Mouse (Mus musculus) heart, embryonic 14.5 days (tissue): ENCODE measurements at regions not wholly inside any gene's neighbourhood (a gene's known extent, or its start where the extent isn't known, plus 50 kb on each side); places are given as distances from the start of the nearest gene placed in this dataset.

Experiments
- ATAC-seq: fragments of 200-750 bp; cut with Nextera tagmentation; 2 replicates; pipeline ENCODE4 v1.8.0; 2017; ENCODE audit warnings: low read depth, moderate TSS enrichment; ENCODE audit not compliant: insufficient number of reproducible peaks, insufficient read depth, low FRiP score
- H3K27ac ChIP-seq, 2 experiments: fragments of 200-500 bp in 1 of 2; fragments of 300-500 bp in 1 of 2; sonication (generic) in 1 of 2; replicated peaks in 1 of 2; 2 replicates each; pipeline ENCODE4 v1.5.1; 2012 to 2014; ENCODE audit warnings: low read depth in 2 of 2, low read length in 2 of 2, control low read depth in 1 of 2, mild to moderate bottlenecking in 1 of 2, mixed read lengths in 1 of 2; ENCODE audit not compliant: control insufficient read depth in 1 of 2, insufficient read depth in 1 of 2
- H3K27me3 ChIP-seq: fragments of 300-500 bp; sonication (generic); 2 replicates; pipeline ENCODE4 v1.6.1; 2014; ENCODE audit warnings: mild to moderate bottlenecking, low read length, control low read depth; ENCODE audit not compliant: control insufficient read depth, insufficient read depth
- H3K36me3 ChIP-seq: fragments of 300-500 bp; sonication (generic); 2 replicates; pipeline ENCODE4 v1.6.1; 2014; ENCODE audit warnings: mild to moderate bottlenecking, control low read depth, low read length, mixed read lengths; ENCODE audit not compliant: control insufficient read depth, insufficient read depth
- H3K4me1 ChIP-seq, 2 experiments: fragments of 200-500 bp in 1 of 2; fragments of 300-500 bp in 1 of 2; sonication (generic) in 1 of 2; 2 replicates each; pipeline ENCODE4 v1.6.1; 2012 to 2014; ENCODE audit warnings: low read length in 2 of 2, control low read depth in 1 of 2, mixed read lengths in 1 of 2; ENCODE audit not compliant: control insufficient read depth in 2 of 2, insufficient read depth in 2 of 2
- H3K4me2 ChIP-seq: fragments of 300-500 bp; sonication (generic); 2 replicates; pipeline ENCODE4 v1.6.1; 2014; ENCODE audit warnings: mild to moderate bottlenecking, low read length
- H3K4me3 ChIP-seq, 2 experiments: fragments of 200-500 bp in 1 of 2; fragments of 300-500 bp in 1 of 2; sonication (generic) in 1 of 2; 2 replicates each; pipeline ENCODE4 v1.5.1; 2012 to 2014; ENCODE audit warnings: low read length in 2 of 2, mild to moderate bottlenecking in 2 of 2, control low read depth in 1 of 2, low read depth in 1 of 2, moderate library complexity in 1 of 2; ENCODE audit not compliant: control insufficient read depth in 1 of 2, insufficient read depth in 1 of 2
- H3K9ac ChIP-seq: fragments of 300-500 bp; sonication (generic); 2 replicates; pipeline ENCODE4 v1.6.1; 2014; ENCODE audit warnings: mild to moderate bottlenecking, low read length
- H3K9me3 ChIP-seq: fragments of 300-500 bp; sonication (generic); 2 replicates; pipeline ENCODE4 v1.6.1; 2016; ENCODE audit warnings: low read length, control low read depth; ENCODE audit not compliant: control insufficient read depth
- WGBS: fragments of 180-500 bp; shearing (Covaris S2); extraction: QIAGEN DNeasy Blood & Tissue Kit; methylation state at CpG from one replicate; pipeline ENCODE4 v1.1.7; 2014; 5-methylcytosine and 5-hydroxymethylcytosine counted together

DNA sequence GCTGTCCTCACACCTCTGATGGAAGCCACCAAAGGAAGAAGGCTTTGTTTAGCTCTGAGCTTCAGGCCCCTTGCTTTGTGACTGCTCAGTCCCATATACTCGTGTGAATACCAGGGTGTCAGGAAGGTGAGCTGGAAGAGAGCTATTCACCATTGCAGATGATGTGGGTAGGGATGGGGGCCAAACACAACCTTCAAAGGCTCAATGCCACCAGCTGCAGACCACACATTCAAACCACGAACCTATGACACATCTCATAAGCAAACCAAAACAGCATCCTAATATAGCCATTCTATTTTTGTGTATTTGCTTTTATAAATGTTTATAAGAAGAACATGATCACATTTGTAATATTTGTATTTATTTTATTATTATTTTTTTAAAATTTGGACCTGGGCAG, 183.3 kb upstream of the Irx5 start:
- H3K4me2 ChIP-seq = no peak overlapping the region
- H3K27me3 ChIP-seq = no peaks in the 10 kb centered on the region
- H3K9ac ChIP-seq = no peak overlapping the region
- no peaks in the 10 kb centered on the region for H3K9me3 ChIP-seq
- no peaks in the 10 kb centered on the region for H3K36me3 ChIP-seq
- no peak for ATAC-seq
- H3K4me1 ChIP-seq = no peaks in the 10 kb centered on the region
- H3K4me3 ChIP-seq = no peak overlapping the region
- 69% methylated on average over 2 of the region's 2 CpGs for WGBS
- no peak overlapping the region for H3K27ac ChIP-seq

DNA sequence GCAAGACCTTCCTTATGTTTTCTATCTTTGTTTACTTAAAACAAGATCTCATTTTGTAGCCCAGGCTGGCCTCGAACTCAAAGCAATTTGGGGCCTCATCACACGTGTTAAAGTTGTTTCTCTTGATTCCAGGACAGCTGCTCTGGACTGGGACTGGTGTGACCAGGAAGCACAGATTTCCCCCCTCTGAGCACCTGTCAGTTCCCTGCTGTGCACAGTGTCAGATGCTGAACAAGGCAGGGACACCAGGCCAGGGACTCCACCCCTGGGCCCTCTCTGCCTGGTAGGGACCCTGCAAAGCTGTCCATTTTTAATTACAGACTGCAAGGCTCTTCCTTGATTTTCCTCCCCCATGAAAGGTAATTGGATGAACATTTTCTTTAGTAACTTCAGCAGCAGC, 185.8 kb upstream of the Irx5 start:
- H3K4me3 ChIP-seq = no peak overlapping the region
- H3K4me1 ChIP-seq = 0 out of 4 replicates have a peak, but pooled peaks cover 0 to 2% of the 10 kb centered on the region in 2 experiments
- no peak overlapping the region for H3K4me2 ChIP-seq
- no peak for ATAC-seq
- no peaks in the 10 kb centered on the region for H3K36me3 ChIP-seq
- no peaks in the 10 kb centered on the region for H3K27me3 ChIP-seq
- no peak overlapping the region for H3K27ac ChIP-seq
- H3K9ac ChIP-seq = no peak overlapping the region
- no peaks in the 10 kb centered on the region for H3K9me3 ChIP-seq
- 61% methylated on average over 2 of the region's 2 CpGs for WGBS

DNA sequence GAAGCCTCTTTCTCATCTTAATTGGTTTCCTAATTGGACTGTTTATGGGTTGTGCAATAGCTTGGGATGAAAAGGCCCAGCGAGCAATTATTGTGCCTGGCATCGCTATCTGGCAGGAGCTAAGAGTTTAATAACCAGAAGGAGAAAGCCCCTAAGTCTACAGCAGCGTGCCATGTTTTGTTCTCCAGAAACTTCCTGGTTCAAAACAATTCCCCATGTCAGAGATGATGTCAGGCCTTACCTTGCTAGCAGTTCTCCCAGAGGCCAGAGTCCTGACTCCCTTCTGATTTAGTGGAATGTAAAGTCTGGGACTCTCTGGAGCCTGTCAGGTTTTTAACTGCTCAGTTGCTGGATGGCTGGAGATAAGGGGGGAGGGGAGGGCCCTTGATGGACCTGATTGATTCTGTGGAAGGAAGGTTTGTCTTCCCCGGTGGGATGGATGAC, 190.1 kb upstream of the Irx5 start:
- H3K4me1 ChIP-seq = 0 out of 4 replicates have a peak, but pooled peaks cover 0 to 2% of the 10 kb centered on the region in 2 experiments
- no peak overlapping the region for H3K9ac ChIP-seq
- 49% methylated on average over 4 of the region's 4 CpGs for WGBS
- no peaks in the 10 kb centered on the region for H3K36me3 ChIP-seq
- H3K4me2 ChIP-seq = no peak overlapping the region
- no peaks in the 10 kb centered on the region for H3K9me3 ChIP-seq
- no peaks in the 10 kb centered on the region for H3K27me3 ChIP-seq
- H3K4me3 ChIP-seq = no peak overlapping the region
- H3K27ac ChIP-seq = no peak overlapping the region
- ATAC-seq = no peak

DNA sequence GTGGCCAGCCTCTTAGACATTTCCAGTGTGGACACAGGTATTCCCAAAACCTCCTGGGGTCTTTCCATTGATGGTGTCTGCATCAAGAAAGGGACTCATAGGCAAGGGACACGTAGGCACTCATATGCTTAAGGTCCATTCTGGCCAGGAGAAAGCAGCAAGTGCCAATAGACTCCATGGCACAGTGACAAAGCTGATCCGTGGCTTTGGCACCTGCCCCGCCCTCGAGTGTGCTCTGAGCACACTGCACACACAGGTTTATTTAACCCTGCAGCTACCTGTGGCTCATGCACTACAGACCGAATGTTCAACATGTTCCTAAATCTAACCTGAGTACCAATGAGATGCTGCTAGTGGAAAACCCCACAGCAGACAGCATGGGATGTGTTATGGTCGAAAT, 192.1 kb upstream of the Irx5 start:
- 83% methylated on average over 6 of the region's 6 CpGs for WGBS
- H3K27ac ChIP-seq = no peak overlapping the region
- no peaks in the 10 kb centered on the region for H3K9me3 ChIP-seq
- H3K36me3 ChIP-seq = no peaks in the 10 kb centered on the region
- no peak for ATAC-seq
- no peak overlapping the region for H3K9ac ChIP-seq
- H3K4me3 ChIP-seq = no peak overlapping the region
- H3K27me3 ChIP-seq = no peaks in the 10 kb centered on the region
- 0 out of 4 replicates have a peak, but pooled peaks cover 0 to 2% of the 10 kb centered on the region in 2 experiments for H3K4me1 ChIP-seq
- H3K4me2 ChIP-seq = no peak overlapping the region

DNA sequence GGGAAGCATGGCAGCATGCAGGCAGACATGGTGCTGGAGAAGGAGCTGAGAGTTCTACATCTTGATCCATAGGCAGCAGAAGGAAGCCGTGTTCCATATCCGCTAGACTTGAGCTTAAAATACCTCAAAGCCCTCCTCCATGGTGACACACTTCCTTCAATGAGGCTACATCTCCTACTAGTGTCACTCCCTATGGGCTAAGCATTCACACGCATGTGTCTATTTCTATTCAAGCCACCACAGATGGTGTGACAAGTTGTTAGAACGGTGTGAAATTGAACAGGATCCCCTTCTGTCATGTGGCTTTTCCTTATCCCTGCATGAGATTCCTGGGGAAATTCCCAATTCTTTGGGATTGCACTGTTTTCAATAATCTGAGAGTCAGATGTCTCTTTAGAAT, 192.9 kb upstream of the Irx5 start:
- no peaks in the 10 kb centered on the region for H3K27me3 ChIP-seq
- H3K36me3 ChIP-seq = no peaks in the 10 kb centered on the region
- H3K4me2 ChIP-seq = no peak overlapping the region
- H3K4me3 ChIP-seq = no peak overlapping the region
- H3K9ac ChIP-seq = no peak overlapping the region
- no peaks in the 10 kb centered on the region for H3K9me3 ChIP-seq
- H3K27ac ChIP-seq = no peak overlapping the region
- H3K4me1 ChIP-seq = 0 out of 4 replicates have a peak, but pooled peaks cover 0 to 2% of the 10 kb centered on the region in 2 experiments
- no peak for ATAC-seq
- 90% methylated on average over 4 of the region's 4 CpGs for WGBS

DNA sequence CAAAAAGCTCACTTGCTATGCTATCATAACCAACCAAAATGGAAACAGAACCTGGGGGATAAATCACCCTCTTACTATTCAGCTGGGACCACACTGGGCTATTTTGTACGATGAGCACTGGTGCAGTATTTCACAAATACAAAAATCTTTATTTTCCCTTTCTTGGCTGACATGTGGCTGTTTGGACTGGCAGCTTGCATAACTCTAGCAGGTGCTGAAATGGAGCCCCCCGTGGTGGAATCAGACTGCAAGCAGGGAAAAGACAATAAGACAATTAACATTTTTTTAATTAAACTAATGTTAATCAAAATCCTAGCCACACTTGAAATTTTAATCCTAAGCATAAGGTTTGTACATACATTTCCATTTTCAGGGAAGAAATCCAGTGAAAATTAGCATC, 196.4 kb upstream of the Irx5 start:
- no peak for ATAC-seq
- Histone ChIP-seq H3K4me3 (no peak overlapping the region), H3K36me3 (no peaks in the 10 kb centered on the region), H3K27me3 (no peaks in the 10 kb centered on the region), H3K9me3 (no peaks in the 10 kb centered on the region), H3K4me1 (peaks cover 0 to 2% of the 10 kb centered on the region in 2 experiments; a peak in 1 of 4 replicates), H3K4me2 (no peak overlapping the region), H3K9ac (no peak overlapping the region), H3K27ac (no peak overlapping the region)
- 67% methylated on average over 2 of the region's 2 CpGs for WGBS

DNA sequence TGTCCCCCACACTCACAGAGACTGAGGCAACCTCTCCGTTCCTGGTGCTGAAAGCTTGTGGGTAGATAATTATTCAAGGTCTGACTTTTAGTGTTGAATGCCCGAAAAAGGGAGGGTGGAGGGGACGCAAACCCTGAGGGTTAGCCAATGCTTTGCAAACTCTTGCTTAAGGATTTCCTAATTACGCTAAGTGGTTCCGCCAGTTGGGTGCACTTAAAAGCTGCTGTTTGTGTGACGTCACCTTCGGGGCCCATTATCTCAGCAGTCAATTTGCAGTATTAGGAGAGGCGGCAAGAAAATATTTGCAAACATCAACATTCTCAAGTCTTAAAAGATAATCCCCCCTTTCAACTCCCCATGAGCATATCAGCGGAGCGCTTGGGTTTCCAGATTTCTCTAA, 199.2 kb upstream of the Irx5 start:
- ATAC-seq = no peak
- H3K4me3 ChIP-seq = no peak overlapping the region
- WGBS = 26% methylated on average over 10 of the region's 10 CpGs
- H3K4me2 ChIP-seq = no peak overlapping the region
- H3K9me3 ChIP-seq = no peaks in the 10 kb centered on the region
- no peaks in the 10 kb centered on the region for H3K27me3 ChIP-seq
- H3K36me3 ChIP-seq = no peaks in the 10 kb centered on the region
- no peak overlapping the region for H3K27ac ChIP-seq
- no peak overlapping the region for H3K9ac ChIP-seq
- peaks cover 0 to 2% of the 10 kb centered on the region in 2 experiments; a peak in 1 of 4 replicates for H3K4me1 ChIP-seq

DNA sequence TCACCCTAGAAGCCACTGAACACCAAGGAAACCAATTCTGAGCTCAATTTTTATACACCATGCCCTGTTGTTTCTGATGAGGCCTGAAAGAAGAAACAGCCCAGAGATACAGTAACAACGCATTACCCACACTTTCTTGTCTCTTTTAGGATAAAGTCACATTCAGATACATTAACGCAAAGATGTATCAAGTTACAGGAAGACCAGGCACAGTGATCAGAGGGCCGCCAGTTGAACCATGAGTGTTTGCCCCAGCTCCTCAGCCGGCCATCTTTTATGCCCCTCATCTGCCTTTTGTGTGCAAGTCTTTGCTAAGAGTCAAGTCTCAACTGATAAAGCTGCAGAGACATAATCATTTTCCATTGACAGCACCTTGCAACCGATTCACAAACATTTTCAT, 204.9 kb upstream of the Irx5 start:
- Histone ChIP-seq H3K27ac (no peak overlapping the region), H3K9ac (no peak overlapping the region), H3K9me3 (no peaks in the 10 kb centered on the region), H3K36me3 (no peaks in the 10 kb centered on the region), H3K27me3 (no peaks in the 10 kb centered on the region), H3K4me3 (no peak overlapping the region), H3K4me1 (no peaks in the 10 kb centered on the region), H3K4me2 (no peak overlapping the region)
- WGBS = 83% methylated on average over 5 of the region's 5 CpGs
- no peak for ATAC-seq
